Mouse (Mus musculus) megakaryocyte, embryonic 14.5 days (primary cell): Measurements from ENCODE around the gene Cd3d.

Experiments
- FLI1 ChIP-seq: IDR thresholded peaks from 2 replicates; pipeline ENCODE4 v1.6.1; 2012; ENCODE audit warnings: low read length, inconsistent platforms, mixed read lengths
- GATA1 ChIP-seq: IDR thresholded peaks from 3 replicates; pipeline ENCODE4 v1.6.1; 2012; ENCODE audit warnings: mixed read lengths, low read length, inconsistent platforms, borderline replicate concordance

DNA sequence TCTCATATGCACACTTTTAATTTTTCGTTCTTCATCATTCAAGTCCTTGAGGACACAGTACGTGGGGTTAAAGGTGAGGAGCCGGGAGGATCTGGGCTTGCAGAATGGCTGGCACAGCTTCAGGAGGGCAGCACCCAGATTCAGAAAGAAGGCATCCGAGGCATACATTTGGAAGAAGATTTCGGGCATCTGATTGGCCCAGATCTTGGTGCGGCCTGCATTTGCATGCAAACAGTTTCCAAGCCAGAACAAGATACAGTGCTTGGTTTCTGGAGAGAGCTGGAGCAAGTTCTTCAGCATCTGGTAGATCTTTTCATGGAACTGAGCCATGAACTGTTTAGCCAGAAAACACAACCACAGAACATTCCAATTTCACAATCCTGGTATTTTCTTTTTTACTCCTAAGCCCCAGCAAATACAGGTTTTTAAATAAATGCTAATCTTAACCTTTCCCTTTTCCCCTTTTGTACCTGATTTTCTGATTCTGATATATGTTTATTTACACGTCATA lies 35.3 kb upstream of the Cd3d start:
- no peak for TF ChIP-seq GATA1
- TF ChIP-seq FLI1 = no peak
